Mouse (Mus musculus): ENCODE data around the gene Ifitm10. TPM values are rescaled to one million over a fixed set of nuclear protein-coding genes. Genes with fewer than 3 reads are reported as not detected.
"Not testable (repeated sequence)": the region's sequence is repeated elsewhere in the genome, so short reads cannot be mapped to it uniquely, and the experiment has no call there.

The Ifitm10 gene
- 10 to 100 TPM in 3 of 26 experiments, 1 to 10 TPM in 19, under 1 TPM in 1, not detected in 3; 0.98 to 27.8 (median 5.1) TPM for total RNA-seq (2018; cell fraction: chromatin; rRNA removed)
- total RNA-seq (2018; cell fraction: cytosol; rRNA removed): under 1 TPM in 22 of 26 experiments, not detected in 4; 0.15 to 0.51 (median 0.27) TPM
- total RNA-seq (2018; cell fraction: nucleus; rRNA removed): 1 to 10 TPM in 13 of 26 experiments, under 1 TPM in 3, not detected in 10; 0.36 to 7.0 (median 1.5) TPM
- polyA plus RNA-seq (2018): not detected in 3 replicates

- Histone ChIP-seq H3K4me3 (ENCODE audit: inconsistent target) (no peak within 1 kb of the TSS), H3K27ac (no peak within 1 kb of the TSS), H3K36me3 (ENCODE audit: inconsistent target) (peaks cover 31% of the 10 kb centered on the region), H3K79me2 (ENCODE audit: inconsistent target) (no peaks in the 10 kb centered on the region)
- WGBS (ENCODE audit: missing documents): 83% methylated on average over 7 of the region's 8 CpGs
Measured at GRCm38 (mm10) chr7:142373641-142374412, at the start of gene Ifitm10. Ifitm10 (minus strand) TSS chr7:142373753.

- H3K79me2 ChIP-seq (ENCODE audit: inconsistent target): no peaks in the 10 kb centered on the region
- H3K36me3 ChIP-seq (ENCODE audit: inconsistent target): no peaks in the 10 kb centered on the region
- H3K4me3 ChIP-seq (ENCODE audit: inconsistent target): no peak overlapping the region
- H3K27ac ChIP-seq: peak overlapping the region; percentile 35
- 52% methylated on average over 2 of the region's 2 CpGs for WGBS (ENCODE audit: missing documents)
Measured at GRCm38 (mm10) chr7:142421826-142422225, 48.3 kb upstream of the Ifitm10 start.

GRCm38 (mm10) chr7:142419887-142420286, 46.3 kb upstream of the Ifitm10 start:
- WGBS (ENCODE audit: missing documents): 55% methylated on average over 5 of the region's 5 CpGs
- Histone ChIP-seq H3K79me2 (ENCODE audit: inconsistent target) (no peaks in the 10 kb centered on the region), H3K4me3 (ENCODE audit: inconsistent target) (no peak overlapping the region), H3K27ac (no peak overlapping the region), H3K36me3 (ENCODE audit: inconsistent target) (no peaks in the 10 kb centered on the region)

GRCm38 (mm10) chr7:142418679-142419078, 45.1 kb upstream of the Ifitm10 start:
- H3K4me3 ChIP-seq (ENCODE audit: inconsistent target): no peak overlapping the region
- no peaks in the 10 kb centered on the region for H3K79me2 ChIP-seq (ENCODE audit: inconsistent target)
- no peak overlapping the region for H3K27ac ChIP-seq
- WGBS (ENCODE audit: missing documents): 97% methylated on average over 8 of the region's 8 CpGs
- H3K36me3 ChIP-seq (ENCODE audit: inconsistent target): no peaks in the 10 kb centered on the region

GRCm38 (mm10) chr7:142418027-142418426, 44.5 kb upstream of the Ifitm10 start:
- H3K79me2 ChIP-seq (ENCODE audit: inconsistent target): no peaks in the 10 kb centered on the region

GRCm38 (mm10) chr7:142416225-142416624, 42.7 kb upstream of the Ifitm10 start:
- 97% methylated on average over 3 of the region's 3 CpGs for WGBS (ENCODE audit: missing documents)
- H3K4me3 ChIP-seq (ENCODE audit: inconsistent target): no peak overlapping the region
- H3K36me3 ChIP-seq (ENCODE audit: inconsistent target): no peaks in the 10 kb centered on the region
- H3K79me2 ChIP-seq (ENCODE audit: inconsistent target): no peaks in the 10 kb centered on the region
- no peak overlapping the region for H3K27ac ChIP-seq

More at GRCm38 (mm10) chr7:142418027-142418426, 44.5 kb upstream of the Ifitm10 start:
- H3K4me3 ChIP-seq (ENCODE audit: inconsistent target): no peak overlapping the region
- no peak overlapping the region for H3K27ac ChIP-seq
- H3K36me3 ChIP-seq (ENCODE audit: inconsistent target): no peaks in the 10 kb centered on the region
- 90% methylated on average over 2 of the region's 2 CpGs for WGBS (ENCODE audit: missing documents)

- Histone ChIP-seq H3K79me2 (ENCODE audit: inconsistent target) (no peaks in the 10 kb centered on the region), H3K4me3 (ENCODE audit: inconsistent target) (no peak overlapping the region), H3K27ac (no peak overlapping the region), H3K36me3 (ENCODE audit: inconsistent target) (no peaks in the 10 kb centered on the region)
- WGBS (ENCODE audit: missing documents): 88% methylated on average over 4 of the region's 4 CpGs
Measured at GRCm38 (mm10) chr7:142415314-142415713, 41.8 kb upstream of the Ifitm10 start.

GRCm38 (mm10) chr7:142413285-142413684, 39.7 kb upstream of the Ifitm10 start:
- Histone ChIP-seq H3K4me3 (ENCODE audit: inconsistent target) (no peak overlapping the region), H3K36me3 (ENCODE audit: inconsistent target) (no peaks in the 10 kb centered on the region), H3K27ac (no peak overlapping the region), H3K79me2 (ENCODE audit: inconsistent target) (no peaks in the 10 kb centered on the region; the same call in 1 of the 2 replicates)
- WGBS (ENCODE audit: missing documents): 93% methylated on average over 6 of the region's 6 CpGs

GRCm38 (mm10) chr7:142409603-142410002, 36.0 kb upstream of the Ifitm10 start:
- no peaks in the 10 kb centered on the region for H3K36me3 ChIP-seq (ENCODE audit: inconsistent target)
- peaks cover 23% of the 10 kb centered on the region; the same call in 1 of the 2 replicates for H3K79me2 ChIP-seq (ENCODE audit: inconsistent target)
- 96% methylated on average over 3 of the region's 3 CpGs for WGBS (ENCODE audit: missing documents)
- H3K4me3 ChIP-seq (ENCODE audit: inconsistent target): no peak overlapping the region
- H3K27ac ChIP-seq: no peak overlapping the region

- Histone ChIP-seq H3K27ac (no peak overlapping the region), H3K4me3 (ENCODE audit: inconsistent target) (no peak overlapping the region), H3K79me2 (ENCODE audit: inconsistent target) (peaks cover 23% of the 10 kb centered on the region; the same call in 1 of the 2 replicates), H3K36me3 (ENCODE audit: inconsistent target) (no peaks in the 10 kb centered on the region)
- 99% methylated on average over 8 of the region's 8 CpGs for WGBS (ENCODE audit: missing documents)
Measured at GRCm38 (mm10) chr7:142408686-142409085, 35.1 kb upstream of the Ifitm10 start.

- Histone ChIP-seq H3K36me3 (ENCODE audit: inconsistent target) (no peaks in the 10 kb centered on the region), H3K27ac (no peak overlapping the region), H3K4me3 (ENCODE audit: inconsistent target) (no peak overlapping the region), H3K79me2 (ENCODE audit: inconsistent target) (peaks cover 26% of the 10 kb centered on the region; the same call in 1 of the 2 replicates)
- WGBS (ENCODE audit: missing documents): 40% methylated on average over 1 of the region's 4 CpGs
Measured at GRCm38 (mm10) chr7:142407935-142408334, 34.4 kb upstream of the Ifitm10 start.

GRCm38 (mm10) chr7:142405134-142405533, 31.6 kb upstream of the Ifitm10 start:
- not testable (repeated sequence) for H3K27ac ChIP-seq; H3K4me3 ChIP-seq (ENCODE audit: inconsistent target); H3K36me3 ChIP-seq (ENCODE audit: inconsistent target)
- peaks cover 52% of the 10 kb centered on the region; the same call in 1 of the 2 replicates for H3K79me2 ChIP-seq (ENCODE audit: inconsistent target)
- 100% methylated on average over 5 of the region's 5 CpGs for WGBS (ENCODE audit: missing documents)

GRCm38 (mm10) chr7:142403591-142403990, 30.0 kb upstream of the Ifitm10 start:
- Histone ChIP-seq H3K79me2 (ENCODE audit: inconsistent target) (peaks cover 52% of the 10 kb centered on the region; the same call in 1 of the 2 replicates), H3K4me3 (ENCODE audit: inconsistent target) (no peak overlapping the region), H3K27ac (peak overlapping the region; percentile 94), H3K36me3 (ENCODE audit: inconsistent target) (no peaks in the 10 kb centered on the region)
- WGBS (ENCODE audit: missing documents): 0% methylated on average over 4 of the region's 4 CpGs

- Histone ChIP-seq H3K36me3 (ENCODE audit: inconsistent target) (no peaks in the 10 kb centered on the region), H3K27ac (peak overlapping the region; percentile 100), H3K79me2 (ENCODE audit: inconsistent target) (peaks cover 58% of the 10 kb centered on the region), H3K4me3 (ENCODE audit: inconsistent target) (no peak overlapping the region)
- WGBS (ENCODE audit: missing documents): 91% methylated on average over 7 of the region's 7 CpGs
Measured at GRCm38 (mm10) chr7:142400750-142401142, 27.2 kb upstream of the Ifitm10 start.

GRCm38 (mm10) chr7:142400112-142400749, 26.7 kb upstream of the Ifitm10 start:
- Histone ChIP-seq H3K79me2 (ENCODE audit: inconsistent target) (peaks cover 59% of the 10 kb centered on the region), H3K36me3 (ENCODE audit: inconsistent target) (no peaks in the 10 kb centered on the region), H3K4me3 (ENCODE audit: inconsistent target) (no peak overlapping the region), H3K27ac (peak overlapping the region; percentile 100)
- WGBS (ENCODE audit: missing documents): 79% methylated on average over 7 of the region's 7 CpGs

Data from macrophage (primary cell).